Mouse (Mus musculus): ENCODE measurements around the gene Smok3b.
"Not testable (repeated sequence)": the region's sequence is repeated elsewhere in the genome, so short reads cannot be mapped to it uniquely, and the experiment has no call there.

Smok3b gene

GRCm38 (mm10) chr5:138020961-138021479, at the start of gene Smok3b, which contains the start of gene Smok3a:
TSS of gene Smok3b (plus strand) at chr5:138021429.
TSS of gene Smok3a (plus strand) at chr5:138021261.
- DNase-seq (ENCODE audit: low spot score) = not testable (repeated sequence)

- DNase-seq (ENCODE audit: low spot score) = no peak
These were observed 48.1 kb upstream of the Smok3b start for GRCm38 (mm10) chr5:137973161-137973560.

GRCm38 (mm10) chr5:137973738-137974137, 47.5 kb upstream of the Smok3b start:
- DNase-seq (ENCODE audit: low spot score) = no peak

- no peak for DNase-seq (ENCODE audit: low spot score)
These were observed 46.5 kb upstream of the Smok3b start for GRCm38 (mm10) chr5:137974724-137975123.

GRCm38 (mm10) chr5:137975434-137975833, 45.8 kb upstream of the Smok3b start:
- DNase-seq (ENCODE audit: low spot score) = no peak

- DNase-seq (ENCODE audit: low spot score) = no peak
These were observed 43.9 kb upstream of the Smok3b start for GRCm38 (mm10) chr5:137977291-137977690.

GRCm38 (mm10) chr5:137979081-137979480, 42.1 kb upstream of the Smok3b start:
- DNase-seq (ENCODE audit: low spot score) = no peak

GRCm38 (mm10) chr5:137981300-137981699, 39.9 kb upstream of the Smok3b start, which contains the start of gene Azgp1:
TSS of gene Azgp1 (plus strand) at chr5:137981520.
- no peak for DNase-seq (ENCODE audit: low spot score)

- no peak for DNase-seq (ENCODE audit: low spot score)
These were observed 34.9 kb upstream of the Smok3b start for GRCm38 (mm10) chr5:137986351-137986750.

GRCm38 (mm10) chr5:138009437-138009836, 11.8 kb upstream of the Smok3b start:
- no peak for DNase-seq (ENCODE audit: low spot score)

GRCm38 (mm10) chr5:138012382-138012781, 8.8 kb upstream of the Smok3b start:
- no peak for DNase-seq (ENCODE audit: low spot score)

GRCm38 (mm10) chr5:138016530-138016929, 4.7 kb upstream of the Smok3b start:
- no peak for DNase-seq (ENCODE audit: low spot score)

GRCm38 (mm10) chr5:138016997-138017396, 4.2 kb upstream of the Smok3b start:
- no peak for DNase-seq (ENCODE audit: low spot score)

GRCm38 (mm10) chr5:138019577-138019976, 1.7 kb upstream of the Smok3b start:
- not testable (repeated sequence) for DNase-seq (ENCODE audit: low spot score)

- not testable (repeated sequence) for DNase-seq (ENCODE audit: low spot score)
These were observed 31.7 kb downstream of the Smok3b start, which contains the start of gene Smok3c for GRCm38 (mm10) chr5:138052894-138053293. TSS of gene Smok3c (plus strand) at chr5:138053194.

GRCm38 (mm10) chr5:138073803-138074202, 52.6 kb downstream of the Smok3b start:
- no peak for DNase-seq (ENCODE audit: low spot score)

- no peak for DNase-seq (ENCODE audit: low spot score)
These were observed 54.5 kb downstream of the Smok3b start for GRCm38 (mm10) chr5:138075684-138076083.

- no peak for DNase-seq (ENCODE audit: low spot score)
These were observed 54.9 kb downstream of the Smok3b start for GRCm38 (mm10) chr5:138076148-138076547.

GRCm38 (mm10) chr5:138080456-138080855, 59.2 kb downstream of the Smok3b start:
- DNase-seq (ENCODE audit: low spot score) = no peak

GRCm38 (mm10) chr5:138081446-138081845, 60.2 kb downstream of the Smok3b start:
- no peak for DNase-seq (ENCODE audit: low spot score)

GRCm38 (mm10) chr5:138083318-138083900, 62.2 kb downstream of the Smok3b start:
- no peak for DNase-seq (ENCODE audit: low spot score)

- no peak for DNase-seq (ENCODE audit: low spot score)
These were observed 62.7 kb downstream of the Smok3b start for GRCm38 (mm10) chr5:138083936-138084335.

GRCm38 (mm10) chr5:138084507-138084906, 63.3 kb downstream of the Smok3b start:
- DNase-seq (ENCODE audit: low spot score) = no peak

GRCm38 (mm10) chr5:138084996-138085395, 63.8 kb downstream of the Smok3b start, which contains the start of gene Zkscan1:
TSS of gene Zkscan1 (plus strand) at chr5:138085084.
- peak; percentile 93 for DNase-seq (ENCODE audit: low spot score)
